Mouse (Mus musculus) layer of hippocampus, adult 9-10 months (tissue): ENCODE measurements at regions not wholly inside any gene's neighbourhood (a gene's known extent, or its start where the extent isn't known, plus 50 kb on each side); places are given as distances from the start of the nearest gene placed in this dataset.
A peak's percentile ranks its signal among the peaks of the same experiment; 100 is the strongest.

ENCODE experiments used
- DNase-seq: peaks from one replicate; pipeline ENCODE4 v3.0.0; 2022; ENCODE audit warnings: low spot score

DNA sequence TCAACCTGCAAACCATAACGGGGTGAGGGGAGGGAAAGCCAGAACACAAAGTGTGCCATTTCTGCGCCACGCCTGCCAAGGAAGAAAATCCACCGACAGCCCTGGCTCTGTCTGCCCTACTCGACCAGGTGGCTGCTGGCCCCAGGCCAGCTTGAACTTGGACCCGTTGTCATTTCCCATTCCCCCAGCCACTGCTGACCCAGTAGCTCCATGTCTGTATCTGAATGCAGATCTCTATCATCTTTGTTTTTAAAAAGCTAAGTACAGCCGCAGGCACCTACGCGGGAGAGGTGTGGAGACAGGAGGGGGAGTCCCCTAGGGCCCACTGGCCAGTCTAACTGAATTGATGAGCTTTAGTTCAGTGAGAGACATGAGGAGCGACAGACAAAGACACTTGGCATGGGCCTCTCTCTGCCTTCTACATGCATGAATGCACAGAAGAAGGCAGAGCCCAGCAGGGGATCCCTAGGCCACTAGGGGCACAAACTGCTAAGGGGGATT, 439.1 kb downstream of the Prdm2 start:
- DNase-seq: no peak

DNA sequence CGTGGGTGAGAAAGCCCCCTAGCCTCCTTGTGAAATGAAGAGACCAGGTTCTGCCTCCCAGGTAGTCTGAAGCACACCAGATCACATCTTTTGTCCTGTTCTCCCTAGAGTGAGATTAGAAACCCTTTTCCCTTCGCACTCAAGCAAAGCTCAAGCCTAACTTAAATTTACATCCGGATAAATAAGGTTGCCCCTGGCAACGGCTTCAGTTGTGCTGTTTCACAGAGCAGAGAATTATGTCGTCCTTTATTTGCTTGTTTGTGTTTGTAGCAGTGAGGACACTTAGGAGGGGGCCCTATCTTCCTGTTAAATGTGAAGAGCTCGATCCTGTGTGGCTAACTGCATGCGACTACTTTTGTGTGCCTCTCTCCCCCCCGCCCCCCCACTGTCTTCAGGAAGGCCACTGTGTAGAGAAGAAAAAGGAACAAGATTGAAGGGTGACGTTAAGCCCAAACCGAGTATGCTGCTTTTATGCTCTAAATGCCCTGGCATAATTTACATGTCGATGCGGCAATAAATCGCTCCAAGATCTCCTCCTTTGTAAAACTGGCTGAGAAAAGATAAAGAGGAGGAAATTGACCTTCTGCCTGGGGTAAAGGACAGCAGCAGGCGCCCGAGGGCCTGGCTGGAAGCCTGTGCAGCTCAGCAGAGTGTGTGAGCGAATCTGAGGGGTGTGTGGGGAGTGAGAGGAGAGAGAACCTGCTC, 439.9 kb downstream of the Prdm2 start:
- DNase-seq: no peak

DNA sequence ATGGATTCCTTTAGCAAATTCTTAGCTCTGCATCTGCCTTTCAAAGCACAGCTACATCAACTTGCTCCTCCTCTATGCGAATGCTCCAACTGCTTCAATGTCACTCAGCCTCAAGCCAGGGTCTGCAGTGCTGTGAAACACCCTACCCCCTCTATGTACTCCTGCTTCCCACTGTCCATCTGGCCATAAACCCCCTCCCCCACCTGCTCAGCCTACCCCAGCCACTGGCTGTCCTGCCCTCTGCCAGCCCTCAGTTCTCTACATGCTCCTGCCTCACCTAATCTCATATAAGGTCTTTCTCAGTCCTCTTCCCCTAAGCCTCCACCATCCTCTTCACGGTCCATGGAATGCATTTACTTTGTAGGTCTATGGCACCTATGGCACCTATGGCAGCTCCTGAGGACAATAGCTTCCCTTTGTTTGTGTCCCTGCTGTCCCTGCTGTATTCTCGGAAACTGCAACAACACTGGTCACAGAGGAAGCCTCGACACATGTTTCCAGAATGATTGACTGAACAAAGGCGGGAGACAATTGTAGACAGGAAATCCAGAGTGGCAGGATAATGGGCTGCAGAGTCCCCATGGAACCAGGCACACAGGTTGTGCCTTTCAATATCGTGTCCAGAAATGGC, 441.2 kb downstream of the Prdm2 start:
- no peak for DNase-seq

DNA sequence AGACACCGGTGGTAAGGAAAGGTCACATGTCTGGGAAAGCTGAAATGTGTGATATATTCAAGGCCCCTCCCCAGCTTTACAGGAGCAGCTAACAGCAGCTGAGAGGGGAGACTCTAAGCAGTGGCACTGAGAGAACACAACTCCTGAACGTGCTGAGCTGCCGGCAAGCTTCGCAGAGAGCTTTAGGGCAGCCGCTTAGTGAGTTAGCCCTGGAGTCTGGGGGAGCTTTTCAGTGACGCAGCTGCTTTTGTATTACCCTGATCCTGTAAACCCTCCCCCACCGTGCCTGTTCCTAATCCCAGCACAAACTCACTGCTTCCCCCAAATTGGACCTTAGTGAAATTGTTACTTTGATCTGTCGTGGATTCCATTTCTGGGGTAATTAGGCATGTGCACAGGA, 442.6 kb downstream of the Prdm2 start:
- DNase-seq: no peak

DNA sequence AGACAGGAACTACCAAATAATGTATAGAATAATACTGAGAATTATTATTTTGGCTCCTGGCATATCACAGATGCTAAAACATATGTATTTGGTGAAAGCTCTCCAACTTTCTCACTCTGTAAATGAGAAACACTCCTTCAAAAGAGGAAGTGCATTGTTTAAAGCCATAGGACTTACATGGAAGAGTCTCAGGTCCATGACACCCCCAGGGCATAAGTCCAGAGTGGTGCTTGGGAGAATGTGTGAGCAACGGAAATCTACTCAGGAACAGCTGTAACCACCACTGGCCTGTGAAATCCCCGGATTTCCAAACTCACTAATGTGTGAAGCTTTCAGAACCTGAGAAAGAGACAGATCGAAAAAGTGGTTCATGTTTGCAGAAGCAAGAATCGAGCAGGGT, 445.1 kb downstream of the Prdm2 start:
- no peak for DNase-seq

DNA sequence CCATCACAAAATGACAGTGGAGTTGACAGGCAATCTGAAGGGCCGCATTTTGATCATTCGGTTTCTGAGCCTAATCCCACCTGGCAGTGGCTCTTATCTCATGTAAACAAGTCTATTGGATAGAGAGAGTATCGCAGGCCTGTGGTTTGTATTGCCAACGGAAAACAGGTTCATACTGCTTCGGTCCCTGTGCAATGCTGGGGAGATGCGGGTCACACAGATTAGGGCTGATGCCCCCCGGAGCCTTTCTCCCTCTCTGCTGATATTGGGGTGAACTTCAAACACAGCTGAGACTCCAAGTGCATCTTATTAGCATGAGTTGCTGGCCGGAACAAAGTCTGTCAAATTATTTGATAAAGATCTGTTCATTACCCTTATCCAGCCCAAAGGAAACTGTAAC, 451.2 kb downstream of the Prdm2 start:
- DNase-seq: no peak

DNA sequence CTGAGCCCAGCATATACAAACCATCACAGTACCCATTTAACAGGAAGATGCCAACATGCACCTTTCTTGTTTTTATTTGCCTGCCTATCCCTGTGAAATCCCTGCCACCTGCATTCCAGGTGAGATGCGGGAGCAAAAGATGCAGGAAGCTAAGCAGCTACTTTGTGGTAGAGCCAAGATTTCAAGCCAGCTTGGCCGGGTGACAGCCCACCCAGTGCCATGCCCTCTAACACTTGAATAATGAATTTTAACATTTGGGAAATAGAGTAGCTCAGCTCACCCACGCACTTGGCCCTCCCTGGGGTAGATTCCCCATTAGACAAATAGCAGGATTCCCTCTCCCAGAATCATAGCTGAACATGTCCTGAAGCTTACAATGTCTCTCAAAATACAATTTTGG, 454.7 kb downstream of the Prdm2 start:
- DNase-seq: no peak

DNA sequence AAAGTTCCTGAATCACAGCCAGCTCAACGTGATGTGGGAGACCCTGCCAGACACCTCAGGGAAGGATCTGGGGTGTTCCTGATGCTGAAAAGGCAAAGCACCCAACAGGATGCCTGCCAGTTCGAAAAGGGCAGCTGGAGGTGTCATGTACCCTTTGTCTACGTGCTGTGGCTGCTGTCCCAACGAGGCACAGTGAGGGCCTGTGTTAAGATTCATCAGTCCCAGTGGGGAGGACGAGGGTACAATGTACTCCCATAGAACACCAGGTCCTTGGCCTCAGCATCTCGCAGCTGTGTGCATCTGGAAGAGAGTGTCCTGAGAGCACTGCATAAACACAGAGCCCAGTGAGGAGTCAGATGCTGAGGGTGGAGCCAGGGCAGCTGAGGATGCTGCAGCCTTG, 456.5 kb downstream of the Prdm2 start:
- DNase-seq: peak; percentile 15

DNA sequence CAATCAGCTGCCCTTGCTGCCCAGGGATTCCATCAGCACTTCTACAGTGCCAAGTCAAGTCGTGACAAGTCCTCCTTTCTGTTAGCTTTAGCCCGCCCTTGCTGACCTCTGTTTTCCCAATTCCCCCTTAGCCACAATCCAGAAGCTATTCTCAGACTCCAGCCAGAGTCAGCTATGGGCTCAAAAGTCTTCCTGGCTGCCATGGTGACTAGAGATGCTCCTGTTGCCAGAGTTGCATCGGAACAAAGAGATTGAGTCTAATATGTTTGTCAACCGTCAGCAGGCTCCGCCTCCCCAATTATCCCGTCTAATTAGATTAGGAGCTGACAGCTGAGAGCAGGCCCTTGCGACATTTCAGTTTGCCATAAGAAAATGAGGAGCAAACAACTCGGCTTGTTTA, 462.9 kb downstream of the Prdm2 start:
- no peak for DNase-seq

DNA sequence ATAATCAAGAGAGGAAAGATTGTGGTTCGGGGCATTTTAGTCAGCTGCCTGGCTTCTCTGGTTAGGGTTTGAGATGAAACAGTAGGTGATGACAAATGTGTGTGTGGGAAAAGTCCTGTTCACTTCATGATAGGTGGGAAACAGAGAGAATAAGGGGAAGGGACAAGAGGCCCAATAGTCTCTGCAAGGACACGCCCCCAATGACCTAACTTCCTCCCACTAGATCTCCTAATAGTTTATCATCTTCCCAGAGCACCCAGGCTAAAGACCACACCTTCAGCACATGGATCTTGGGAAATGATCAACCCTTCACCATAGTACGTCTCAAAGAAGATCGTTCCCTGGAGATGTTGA, 484.3 kb upstream of the Kazn start:
- no peak for DNase-seq

DNA sequence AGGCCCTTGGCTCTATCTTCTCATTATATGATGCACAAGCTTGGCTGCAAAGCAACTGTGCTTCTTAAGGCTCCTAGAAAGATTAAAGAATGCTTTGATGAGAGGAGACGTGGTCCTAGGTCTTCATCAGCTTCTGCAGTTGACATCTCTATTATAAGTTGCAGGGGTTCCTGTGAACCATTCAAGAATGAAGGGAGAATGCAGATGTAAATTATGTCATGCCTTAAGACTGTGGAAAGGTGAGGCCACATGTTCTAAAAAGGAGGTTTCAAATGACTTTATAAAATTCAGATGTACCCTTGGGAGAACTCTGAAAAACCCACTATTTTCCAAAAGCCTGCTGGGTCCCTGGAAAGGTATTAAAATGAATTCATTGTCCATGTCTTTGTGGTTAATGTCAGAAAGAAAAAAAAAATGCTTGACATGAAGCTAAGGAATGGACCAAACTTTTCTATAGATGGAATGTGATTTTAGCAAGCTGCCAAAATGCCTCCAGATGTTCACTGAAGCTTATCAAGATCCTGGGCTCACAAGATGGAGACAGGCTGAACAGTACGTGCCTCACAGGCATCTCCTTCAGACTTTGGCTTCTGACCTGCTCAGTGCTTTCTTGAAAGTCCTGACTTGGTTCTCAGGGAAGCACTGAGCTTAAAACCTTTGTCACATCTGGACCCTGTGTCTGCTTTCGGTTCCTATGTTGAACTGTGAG, 483.8 kb upstream of the Kazn start:
- no peak for DNase-seq

DNA sequence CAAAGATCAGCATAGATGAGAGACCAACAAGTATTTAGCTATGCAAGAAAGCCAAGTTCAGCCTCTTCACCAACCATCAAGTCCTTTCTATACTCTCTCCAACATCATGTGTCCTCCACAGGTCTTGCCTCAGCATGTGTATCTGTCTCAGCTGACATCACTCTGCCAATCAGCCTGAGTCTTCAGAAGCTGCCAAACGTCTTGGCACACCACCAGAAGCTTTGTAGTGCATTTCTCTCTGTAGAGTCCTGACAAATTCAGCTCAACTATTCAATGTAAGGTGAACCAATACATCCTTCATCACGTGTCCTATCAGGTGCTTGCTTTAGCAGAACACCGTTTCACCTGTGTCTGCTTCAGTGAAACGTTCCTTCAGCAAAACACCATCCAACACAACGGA, 462.4 kb upstream of the Kazn start:
- DNase-seq: no peak

DNA sequence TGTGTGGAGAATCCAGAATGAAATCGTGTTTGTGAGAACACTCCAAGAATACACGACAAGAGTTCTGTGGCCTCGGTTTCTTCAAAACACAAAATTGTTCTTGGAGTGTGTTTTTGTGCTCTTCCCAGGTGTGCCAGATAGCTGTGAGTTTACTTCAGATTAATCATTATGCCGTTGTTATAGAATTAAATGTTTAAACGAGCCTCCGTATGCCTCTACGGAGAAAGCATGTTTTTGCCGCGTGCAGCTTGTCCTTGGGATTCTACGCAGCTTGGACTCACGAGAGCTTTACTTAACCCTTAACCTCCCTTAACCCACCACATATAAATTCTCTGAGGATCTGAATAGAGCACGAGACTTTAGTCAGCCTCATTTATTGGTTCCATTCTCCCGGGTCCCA, 455.7 kb upstream of the Kazn start:
- DNase-seq: no peak

DNA sequence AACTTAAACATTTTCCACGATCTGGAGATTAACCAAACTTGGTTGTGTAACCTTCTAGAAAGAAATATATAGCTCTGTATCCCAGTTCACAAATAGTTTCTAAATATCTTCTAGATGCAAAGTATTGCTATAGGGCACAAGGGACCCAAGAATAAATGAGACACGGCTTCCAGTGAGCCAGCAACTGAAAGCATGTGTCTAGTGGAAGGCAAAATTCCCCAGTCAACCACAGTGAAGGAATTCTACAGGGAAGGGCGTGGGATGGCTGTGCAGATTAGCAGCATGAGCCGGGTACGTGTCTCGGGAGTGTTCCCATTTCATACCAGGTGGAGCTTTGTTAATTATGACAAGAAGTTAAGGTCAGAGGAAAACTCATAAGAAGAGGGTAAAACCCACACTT, 449.0 kb upstream of the Kazn start:
- DNase-seq: no peak

DNA sequence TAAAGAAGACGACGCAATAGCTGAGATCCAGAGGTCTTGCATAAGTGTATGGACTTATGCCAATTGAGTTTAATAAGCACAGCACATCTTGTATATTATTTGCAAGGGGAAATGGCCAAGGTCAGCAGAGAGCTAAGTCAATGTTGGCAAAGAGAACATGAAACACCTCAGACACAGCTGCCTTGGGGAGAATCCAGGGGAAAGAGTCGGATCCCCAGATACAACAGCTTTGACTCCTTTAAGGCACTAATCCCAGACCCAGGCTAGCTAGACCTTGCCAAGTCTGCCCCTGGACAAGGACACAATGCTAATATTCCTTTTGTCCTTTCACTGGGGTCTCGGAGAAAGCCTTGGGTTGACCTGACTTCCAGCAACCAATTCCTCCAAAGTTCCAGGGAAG, 438.2 kb upstream of the Kazn start:
- no peak for DNase-seq

DNA sequence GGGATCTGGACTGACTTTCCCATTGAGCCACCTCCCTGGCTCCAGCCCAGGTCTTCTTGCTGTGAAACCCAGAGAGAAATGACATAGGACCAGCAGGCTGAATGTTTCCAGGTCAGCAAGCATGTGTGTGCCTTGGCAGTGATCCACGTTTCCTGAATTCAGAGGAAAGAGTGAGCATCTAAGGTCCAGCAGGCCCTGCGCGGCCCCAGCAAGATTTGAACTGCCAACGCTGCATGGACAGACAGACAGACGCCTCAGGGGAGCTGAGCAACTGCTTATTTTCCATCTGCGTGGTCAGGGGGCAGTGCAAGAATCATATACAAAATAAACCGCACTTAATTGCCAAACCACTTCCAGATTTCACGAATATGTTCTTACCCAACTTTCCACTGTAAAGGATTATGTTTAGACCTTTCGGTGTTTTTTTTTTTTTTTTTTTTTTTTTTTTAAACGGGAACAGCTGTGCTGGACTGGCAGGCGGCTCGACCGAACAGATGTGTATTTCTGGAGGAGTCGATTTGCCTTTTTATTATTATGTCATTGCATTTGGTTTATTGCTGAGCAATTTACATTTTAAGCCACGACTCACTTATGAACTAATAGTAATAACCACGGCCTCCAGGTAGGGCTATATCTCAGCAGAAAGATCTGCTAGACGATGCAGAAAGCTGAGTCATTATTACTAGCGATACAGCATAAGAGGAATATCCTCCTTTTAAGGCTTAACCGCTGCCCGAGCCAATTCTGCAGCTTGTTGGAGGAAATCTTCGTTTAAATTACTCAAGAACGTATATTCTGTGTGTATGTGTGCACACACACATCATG, 435.7 kb upstream of the Kazn start:
- DNase-seq: no peak

DNA sequence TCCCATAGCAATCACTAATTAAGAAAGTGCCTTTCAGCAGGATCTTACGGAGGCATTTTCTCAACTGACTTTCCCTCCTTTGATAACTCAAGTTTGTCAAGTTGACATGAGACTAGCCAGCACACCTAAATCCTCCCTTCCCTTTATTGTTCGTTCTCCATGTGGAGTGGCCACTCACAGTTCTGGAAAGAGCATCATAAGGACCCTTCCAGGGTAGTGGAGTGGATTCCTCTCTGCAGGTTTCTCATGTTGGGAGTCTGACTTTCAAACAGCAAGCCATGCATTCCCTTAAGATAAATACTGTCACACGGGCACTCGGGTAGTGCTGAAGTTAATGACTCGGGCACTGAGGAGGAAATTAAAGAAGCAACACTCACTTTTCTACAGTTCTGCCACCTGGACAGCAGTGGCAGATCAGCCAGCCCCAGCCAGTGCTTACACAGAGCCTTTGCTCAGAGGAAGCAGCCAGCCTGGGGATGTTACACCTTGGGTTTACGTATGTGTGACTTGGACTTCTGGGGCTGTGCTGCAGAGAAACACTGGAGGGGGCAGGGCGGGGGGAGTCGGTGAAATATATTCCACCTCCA, 432.8 kb upstream of the Kazn start:
- DNase-seq: no peak

DNA sequence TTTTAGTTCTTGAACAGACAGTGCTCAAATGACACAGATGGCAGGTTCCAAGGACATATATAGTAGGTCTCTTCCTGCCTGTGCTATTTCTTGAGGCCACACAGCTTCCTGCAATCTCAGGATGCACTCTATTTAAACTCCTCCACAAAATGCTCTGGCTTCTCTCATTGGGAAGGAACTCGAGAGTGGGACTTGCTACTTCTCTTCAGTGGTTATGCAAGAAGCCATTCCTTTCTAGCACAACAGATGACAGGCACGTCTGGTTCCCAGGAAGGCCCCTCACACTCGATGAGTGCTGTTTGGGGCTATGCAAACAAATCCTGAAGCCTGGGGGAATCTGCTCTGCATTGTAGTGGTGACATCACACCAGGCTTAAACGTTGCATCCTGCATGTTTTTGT, 425.6 kb upstream of the Kazn start:
- DNase-seq: no peak

DNA sequence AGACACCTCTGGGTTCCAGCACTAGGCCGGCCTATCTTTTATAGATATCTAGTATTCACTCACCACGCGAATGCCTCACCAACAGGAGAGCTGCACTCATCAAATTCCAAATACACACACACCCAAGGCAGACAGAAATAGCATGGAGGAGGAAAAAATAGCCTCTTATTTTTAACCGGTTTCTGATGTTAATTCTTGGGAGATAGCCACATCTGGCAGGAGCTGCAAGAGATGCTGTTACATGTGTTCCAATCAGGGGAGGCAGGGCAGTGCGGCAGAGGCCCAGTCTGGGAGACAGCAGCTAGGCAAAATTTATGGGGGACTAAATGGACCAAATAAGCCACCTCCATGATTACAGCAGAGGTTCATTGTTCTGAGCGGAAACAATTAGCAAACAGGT, 419.0 kb upstream of the Kazn start:
- DNase-seq: no peak

DNA sequence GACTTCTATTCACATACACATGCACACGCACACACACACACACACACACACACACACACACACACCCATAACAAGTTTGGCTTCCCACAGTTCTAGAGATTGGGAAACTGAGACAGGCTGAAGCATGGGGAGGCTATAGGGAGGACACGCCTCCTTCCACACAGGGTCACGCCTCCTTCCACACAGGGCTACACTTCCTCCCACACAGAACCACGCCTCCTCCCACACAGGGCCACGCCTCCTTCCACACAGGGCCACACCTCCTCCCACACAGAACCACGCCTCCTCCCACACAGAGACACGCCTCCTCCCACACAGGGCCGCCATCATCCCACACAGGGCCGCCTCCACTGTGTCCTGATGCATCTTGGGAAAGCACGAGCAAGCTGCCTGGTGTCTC, 401.9 kb upstream of the Kazn start:
- no peak for DNase-seq

DNA sequence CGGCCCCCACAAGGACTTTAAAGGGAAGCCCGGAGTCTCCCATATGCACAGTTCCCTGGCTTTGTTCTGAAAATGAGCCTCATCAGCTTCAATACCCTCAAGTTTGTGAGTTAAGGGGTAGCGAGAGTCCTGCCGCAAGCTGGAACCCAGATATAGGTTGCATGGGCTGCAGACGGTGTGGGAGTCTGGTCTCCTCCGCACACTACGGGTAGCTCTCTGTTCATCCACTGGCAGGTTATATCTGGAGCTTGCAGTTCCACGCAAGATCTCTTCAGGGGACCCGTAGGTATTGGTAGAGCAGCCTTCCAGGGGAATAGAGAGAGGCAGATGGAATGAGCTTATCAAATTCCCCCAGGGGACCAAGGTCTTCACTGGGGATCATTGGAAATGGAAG, 400.1 kb upstream of the Kazn start:
- DNase-seq: no peak

DNA sequence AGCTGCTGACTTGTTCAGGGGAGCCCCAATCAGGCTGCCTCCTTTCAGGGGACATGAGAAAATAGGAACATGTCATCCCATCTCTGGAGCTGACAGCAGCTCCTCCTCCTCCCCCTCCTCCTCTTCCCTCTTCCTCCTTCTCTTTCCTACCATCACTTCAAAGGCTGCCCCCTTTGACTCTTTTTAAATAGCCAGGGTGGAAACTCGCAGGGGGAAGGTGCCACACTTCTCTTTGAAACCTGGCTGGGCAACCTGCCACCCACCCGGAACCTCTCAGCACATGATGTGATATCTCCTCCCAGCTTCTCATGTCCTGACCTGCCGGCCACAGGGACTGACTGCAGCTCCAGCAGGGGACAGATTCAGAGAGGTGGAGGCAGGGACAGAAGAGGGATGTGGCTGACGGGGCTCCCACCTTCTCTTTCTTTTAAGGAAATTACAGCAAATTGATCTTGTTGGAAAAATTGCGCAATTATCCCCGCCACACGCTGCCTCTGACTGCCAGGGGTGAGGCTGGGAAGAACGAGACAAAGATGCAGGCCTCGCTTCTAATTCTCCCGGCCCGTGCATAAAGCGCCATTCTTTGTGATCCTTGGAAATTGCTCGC, 399.6 kb upstream of the Kazn start:
- no peak for DNase-seq
